Mouse (Mus musculus) left cerebral cortex, postnatal 4 days (tissue): ENCODE measurements around the gene Ptar1. TPM values are rescaled to one million over a fixed set of nuclear protein-coding genes. Genes with fewer than 3 reads are reported as not detected.

Experiments used
- DNase-seq: peaks from one replicate; pipeline ENCODE4 v3.0.0-alpha.2; 2022
- intact Hi-C: fragments of 180-260 bp; cut with DNase I; formaldehyde crosslinking; loops from one replicate; pipeline ENCODE4 v1.15.1; 2025
- total RNA-seq, 2 experiments: library from RNA; stranded (reverse); gene quantifications; 2 replicates each; pipeline ENCODE4 v1.2.3; 2021

Ptar1 gene
- total RNA-seq, 2 experiments from 2014 or later = 24.8 to 27.1 TPM

- peak; percentile 98 for DNase-seq
- intact Hi-C loops = loop anchor here (5.0 to 10.0 kb wide), 2 partner anchors 183 to 381 kb away; no protein-coding TSS in a partner anchor
Measured at GRCm38 (mm10) chr19:23757961-23758553, 70.8 kb downstream of the Ptar1 start.

- peak; percentile 89 for DNase-seq
- intact Hi-C loops = loop anchor here (5.0 to 10.0 kb wide), 2 partner anchors 184 to 381 kb away; no protein-coding TSS in a partner anchor
Measured at GRCm38 (mm10) chr19:23758554-23759321, 71.5 kb downstream of the Ptar1 start, which contains the start of gene Apba1. Gene Apba1, plus strand, starts transcription at chr19:23758887.

GRCm38 (mm10) chr19:23759322-23759945 lies 72.2 kb downstream of the Ptar1 start:
- intact Hi-C loops = loop anchor here (5.0 to 10.0 kb wide), 2 partner anchors 185 to 382 kb away; no protein-coding TSS in a partner anchor
- DNase-seq = peak; percentile 31

GRCm38 (mm10) chr19:23763371-23763770 lies 76.1 kb downstream of the Ptar1 start:
- intact Hi-C loops = loop anchor here (10.0 kb wide), 3 partner anchors 91 to 191 kb away; no protein-coding TSS in a partner anchor

GRCm38 (mm10) chr19:23764051-23764450 lies 76.8 kb downstream of the Ptar1 start:
- intact Hi-C loops = loop anchor here (10.0 kb wide), 3 partner anchors 91 to 191 kb away; no protein-coding TSS in a partner anchor
- DNase-seq = peak; percentile 84

More at GRCm38 (mm10) chr19:23763371-23763770, 76.1 kb downstream of the Ptar1 start:
- DNase-seq = no peak

GRCm38 (mm10) chr19:23768864-23769263 lies 81.6 kb downstream of the Ptar1 start:
- intact Hi-C loops = loop anchor here (10.0 kb wide), 3 partner anchors 86 to 186 kb away; no protein-coding TSS in a partner anchor
- no peak for DNase-seq

- intact Hi-C loops = no loop called here
- DNase-seq = peak; percentile 76
Measured at GRCm38 (mm10) chr19:23770494-23771423, 83.5 kb downstream of the Ptar1 start.

- DNase-seq = no peak
- intact Hi-C loops = no loop called here
Measured at GRCm38 (mm10) chr19:23771971-23772370, 84.7 kb downstream of the Ptar1 start.

GRCm38 (mm10) chr19:23775356-23775755 lies 88.1 kb downstream of the Ptar1 start:
- DNase-seq = no peak
- intact Hi-C loops = no loop called here

GRCm38 (mm10) chr19:23779130-23779529 lies 91.9 kb downstream of the Ptar1 start:
- no peak for DNase-seq
- intact Hi-C loops = no loop called here

- intact Hi-C loops = no loop called here
- no peak for DNase-seq
Measured at GRCm38 (mm10) chr19:23780105-23780504, 92.9 kb downstream of the Ptar1 start.

Other genes starting within 250 kb of the Ptar1 start
- gene Mamdc2, start 239.0 kb upstream of the Ptar1 start, total RNA-seq = 1 to 10 TPM; 2.1 to 2.4 TPM
- 1 to 10 TPM in 1 of 2 experiments, under 1 TPM in 1; 0.90 to 2.0 TPM for gene 1700028P14Rik, start 34.6 kb upstream of the Ptar1 start, total RNA-seq
- gene Apba1, start 71.5 kb downstream of the Ptar1 start, total RNA-seq = 100 to 1,000 TPM; 177 to 198 TPM